Mouse (Mus musculus) hindbrain, embryonic 16.5 days (tissue): ENCODE measurements around the gene Gm28372. TPM values are rescaled to one million over a fixed set of nuclear protein-coding genes. Genes with fewer than 3 reads are reported as not detected.
A peak's percentile ranks its signal among the peaks of the same experiment; 100 is the strongest.

Experiments
- ATAC-seq: fragments of 200-750 bp; cut with Nextera tagmentation; 2 replicates; pipeline ENCODE4 v1.8.0; 2017; ENCODE audit warnings: moderate TSS enrichment, moderate library complexity
- H3K27ac ChIP-seq: fragments of 300-500 bp; sonication (generic); 2 replicates; pipeline ENCODE4 v1.5.1; 2014; ENCODE audit warnings: low read depth, mild to moderate bottlenecking, control low read depth, low read length, moderate library complexity
- H3K27me3 ChIP-seq: fragments of 300-500 bp; sonication (generic); replicated peaks from 2 replicates; pipeline ENCODE4 v1.6.1; 2014; ENCODE audit warnings: low read length; ENCODE audit not compliant: control insufficient read depth, insufficient read depth
- H3K36me3 ChIP-seq: fragments of 300-500 bp; sonication (generic); 2 replicates; pipeline ENCODE4 v1.6.1; 2014; ENCODE audit warnings: mild to moderate bottlenecking, low read length, moderate library complexity, mixed read lengths; ENCODE audit not compliant: control insufficient read depth, insufficient read depth
- H3K4me1 ChIP-seq: fragments of 300-500 bp; sonication (generic); 2 replicates; pipeline ENCODE4 v1.6.1; 2014; ENCODE audit warnings: low read depth, low read length; ENCODE audit not compliant: control insufficient read depth, insufficient read depth
- H3K4me2 ChIP-seq: fragments of 300-500 bp; sonication (generic); 2 replicates; pipeline ENCODE4 v1.6.1; 2014; ENCODE audit warnings: mild to moderate bottlenecking, low read length, control low read depth, moderate library complexity
- H3K4me3 ChIP-seq: fragments of 300-500 bp; sonication (generic); 2 replicates; pipeline ENCODE4 v1.5.1; 2014; ENCODE audit warnings: mild to moderate bottlenecking, low read length, control low read depth, moderate library complexity
- H3K9ac ChIP-seq: fragments of 300-500 bp; sonication (generic); 2 replicates; pipeline ENCODE4 v1.6.1; 2014; ENCODE audit warnings: low read depth, mild to moderate bottlenecking, control low read depth, low read length, moderate library complexity
- H3K9me3 ChIP-seq: fragments of 300-500 bp; sonication (generic); 2 replicates; pipeline ENCODE4 v1.6.1; 2014; ENCODE audit warnings: mild to moderate bottlenecking, low read length, moderate library complexity; ENCODE audit not compliant: control insufficient read depth
- WGBS: fragments of 180-500 bp; shearing (Covaris S2); extraction: QIAGEN DNeasy Blood & Tissue Kit; methylation state at CpG from one replicate; pipeline ENCODE4 v1.1.7; 2014; 5-methylcytosine and 5-hydroxymethylcytosine counted together
- polyA plus RNA-seq: library from polyadenylated mRNA; unstranded; fragments of >200 nt; fragmentation: Nextera tagmentation; extraction: Ambion mirVana; gene quantifications from 2 replicates; pipeline ENCODE4 v1.2.1, GENCODE M21; 2015

Gene Gm28372
- polyA plus RNA-seq, 1 experiment from 2014 or later = not detected

DNA sequence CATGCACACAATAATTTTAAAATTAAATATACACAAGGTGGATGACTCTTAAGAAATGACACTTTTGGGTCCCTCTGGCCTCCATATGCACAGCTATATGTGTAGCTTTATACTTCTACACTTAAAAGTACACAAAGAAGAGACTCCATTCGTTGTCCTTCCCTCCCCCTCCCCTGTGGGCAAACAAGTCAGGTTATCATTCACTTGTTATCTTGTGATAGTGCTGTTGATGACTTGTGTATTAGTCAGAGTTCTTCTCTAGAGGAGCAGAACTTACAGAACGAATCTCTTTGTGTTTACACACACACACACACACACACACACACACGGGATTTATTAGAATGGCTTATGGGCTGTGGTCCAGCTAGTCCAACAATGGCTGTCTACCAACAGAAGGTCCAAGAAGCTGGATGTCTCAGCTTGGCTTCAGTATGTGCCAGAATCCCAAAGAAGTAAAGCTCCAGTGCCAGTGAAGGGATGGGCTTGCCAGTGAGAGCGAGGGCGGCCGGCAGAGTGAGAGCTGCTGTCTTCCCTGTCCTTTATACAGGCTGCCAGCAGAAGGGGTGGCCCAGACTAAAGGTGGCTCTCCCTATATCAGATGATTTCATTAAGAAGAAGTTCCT is 49.8 kb downstream of the Gm28372 start:
- Histone ChIP-seq H3K27me3 (no peaks in the 10 kb centered on the region), H3K27ac (no peak overlapping the region), H3K4me3 (no peak overlapping the region), H3K4me1 (peaks cover 21% of the 10 kb centered on the region), H3K36me3 (no peaks in the 10 kb centered on the region), H3K9me3 (no peaks in the 10 kb centered on the region), H3K9ac (no peak overlapping the region), H3K4me2 (no peak overlapping the region)
- WGBS = 48% methylated on average over 6 of the region's 6 CpGs
- ATAC-seq = peak; percentile 10; the same call in 1 of the 2 replicates

Other genes with a start within 250 kb of the Gm28372 start
- 298 and 312 TPM in 2 replicates for gene Snrpb, start 225.8 kb upstream of the Gm28372 start, polyA plus RNA-seq
- gene Tmc2, start 210.0 kb upstream of the Gm28372 start, polyA plus RNA-seq = not detected in 2 replicates
- gene Nop56, start 130.8 kb upstream of the Gm28372 start, polyA plus RNA-seq = 241 and 259 TPM in 2 replicates
- 201 and 222 TPM in 2 replicates for gene Idh3b, start 120.7 kb upstream of the Gm28372 start, polyA plus RNA-seq
- 3.6 and 4.1 TPM in 2 replicates for gene Ebf4, start 110.1 kb upstream of the Gm28372 start, polyA plus RNA-seq
- 33.6 and 39.3 TPM in 2 replicates for gene Cpxm1, start 7.7 kb upstream of the Gm28372 start, polyA plus RNA-seq
- 0.30 and 0.59 TPM in 2 replicates for gene 1700020A23Rik, start within 50 bp of the Gm28372 start, polyA plus RNA-seq
- gene Tmem239, start 1.2 kb downstream of the Gm28372 start, polyA plus RNA-seq = 0.12 and 0.28 TPM in 2 replicates
- 104 and 105 TPM in 2 replicates for gene Vps16, start 19.1 kb downstream of the Gm28372 start, polyA plus RNA-seq
- gene Pced1a, start 19.5 kb downstream of the Gm28372 start, polyA plus RNA-seq = 15.2 and 15.4 TPM in 2 replicates
- gene Ptpra, start 45.0 kb downstream of the Gm28372 start, polyA plus RNA-seq = 134 and 144 TPM in 2 replicates
- 103 and 113 TPM in 2 replicates for gene Mrps26, start 158.5 kb downstream of the Gm28372 start, polyA plus RNA-seq
- gene Oxt, start 170.9 kb downstream of the Gm28372 start, polyA plus RNA-seq = 0.31 TPM in 1 of 2 replicates, not detected in the other
- gene Avp, start 177.3 kb downstream of the Gm28372 start, polyA plus RNA-seq = 2.4 TPM in 1 of 2 replicates, not detected in the other
- 9.7 and 10.8 TPM in 2 replicates for gene Fastkd5, start 224.8 kb downstream of the Gm28372 start, polyA plus RNA-seq
- 8.9 and 9.9 TPM in 2 replicates for gene Ubox5, start 224.8 kb downstream of the Gm28372 start, polyA plus RNA-seq
- gene Lzts3, start 237.6 kb downstream of the Gm28372 start, polyA plus RNA-seq = 21.1 and 21.2 TPM in 2 replicates